Mouse (Mus musculus) heart, embryonic 15.5 days (tissue): ENCODE measurements around the gene Olfr656. TPM values are rescaled to one million over a fixed set of nuclear protein-coding genes. Genes with fewer than 3 reads are reported as not detected.

Source experiments
- polyA plus RNA-seq: library from polyadenylated mRNA; unstranded; fragments of >200 nt; fragmentation: Nextera tagmentation; extraction: Ambion mirVana; gene quantifications from 2 replicates; pipeline ENCODE4 v1.2.1, GENCODE M21; 2015

The Olfr656 gene
- polyA plus RNA-seq, 1 experiment from 2014 or later = not detected

Other genes with a start within 250 kb of the Olfr656 start
- gene Trim30b, start 244.1 kb upstream of the Olfr656 start, polyA plus RNA-seq = 0.18 TPM in 2 replicates
- gene Trim30c, start 213.1 kb upstream of the Olfr656 start, polyA plus RNA-seq = 0.11 and 0.23 TPM in 2 replicates
- gene Trim30a, start 148.8 kb upstream of the Olfr656 start, polyA plus RNA-seq = 0.92 and 1.9 TPM in 2 replicates
- 0.48 and 1.1 TPM in 2 replicates for gene Trim30d, start 106.1 kb upstream of the Olfr656 start, polyA plus RNA-seq
- not detected in 2 replicates for gene Olfr651, start 63.8 kb upstream of the Olfr656 start, polyA plus RNA-seq
- gene Olfr652, start 53.1 kb upstream of the Olfr656 start, polyA plus RNA-seq = not detected in 2 replicates
- not detected in 2 replicates for gene Olfr653, start 36.6 kb upstream of the Olfr656 start, polyA plus RNA-seq
- gene Olfr654, start 26.9 kb upstream of the Olfr656 start, polyA plus RNA-seq = not detected in 2 replicates
- gene Olfr655, start 12.2 kb upstream of the Olfr656 start, polyA plus RNA-seq = not detected in 2 replicates
- not detected in 2 replicates for gene Olfr657, start 10.8 kb downstream of the Olfr656 start, polyA plus RNA-seq
- not detected in 2 replicates for gene Olfr658, start 33.4 kb downstream of the Olfr656 start, polyA plus RNA-seq
- not detected in 2 replicates for gene Olfr659, start 52.8 kb downstream of the Olfr656 start, polyA plus RNA-seq
- not detected in 2 replicates for gene Olfr661, start 72.5 kb downstream of the Olfr656 start, polyA plus RNA-seq
- not detected in 2 replicates for gene Usp17le, start 163.5 kb downstream of the Olfr656 start, polyA plus RNA-seq
- gene Usp17lb, start 228.6 kb downstream of the Olfr656 start, polyA plus RNA-seq = not detected in 2 replicates
- gene Usp17la, start 243.1 kb downstream of the Olfr656 start, polyA plus RNA-seq = not detected in 2 replicates